Mouse (Mus musculus): Measurements from ENCODE around the gene Phf19.

- no peak for TF ChIP-seq GATA1 (IDR thresholded peaks at IDR 0.05; ENCODE audit: borderline replicate concordance, low read length)
- TF ChIP-seq FLI1 (IDR thresholded peaks at IDR 0.05; ENCODE audit: low read length) = no peak
Observed at GRCm38 (mm10) chr2:34899682-34900081, 14.1 kb downstream of the Phf19 start.

All from megakaryocyte, embryonic 14.5 days (primary cell).